Mouse (Mus musculus) lung, adult 2 months (tissue): ENCODE measurements around the gene Fam81b. TPM values are rescaled to one million over a fixed set of nuclear protein-coding genes. Genes with fewer than 3 reads are reported as not detected.

Source experiments
- DNase-seq: peaks from one replicate; pipeline ENCODE4 v3.0.0; 2022
- H3K4me1 ChIP-seq: fragments of 200-500 bp; 2 replicates; pipeline ENCODE4 v1.6.1; 2011; ENCODE audit warnings: low read length; ENCODE audit not compliant: control insufficient read depth, insufficient read depth
- H3K4me3 ChIP-seq: fragments of 200-500 bp; replicated peaks from 2 replicates; pipeline ENCODE3; 2011; ENCODE audit warnings: low read depth, mild to moderate bottlenecking, control low read depth, low read length; ENCODE audit errors: extremely low read depth
- CTCF ChIP-seq: fragments of 200-500 bp; IDR thresholded peaks from 2 replicates; pipeline ENCODE4 v1.5.1; 2011; ENCODE audit warnings: mild to moderate bottlenecking, low read length, control low read depth; ENCODE audit not compliant: insufficient read depth
- POLR2A ChIP-seq: fragments of 200-500 bp; IDR thresholded peaks from 2 replicates; pipeline ENCODE4 v1.6.1; 2011; ENCODE audit warnings: low read depth, mild to moderate bottlenecking, control low read depth, low read length, borderline replicate concordance; ENCODE audit errors: extremely low read depth
- WGBS: fragments of 180-500 bp; shearing (Covaris S2); methylation state at CpG from one replicate; pipeline ENCODE4 v1.1.7; 2018; 5-methylcytosine and 5-hydroxymethylcytosine counted together
- polyA plus RNA-seq: library from polyadenylated mRNA; depleted of rRNA; stranded (reverse); fragments of >200 nt; gene quantifications from 2 replicates; pipeline ENCODE4 v1.2.3, GENCODE M21; 2012; rRNA removed

Fam81b gene
- polyA plus RNA-seq, 1 experiment = 0.93 TPM

DNA sequence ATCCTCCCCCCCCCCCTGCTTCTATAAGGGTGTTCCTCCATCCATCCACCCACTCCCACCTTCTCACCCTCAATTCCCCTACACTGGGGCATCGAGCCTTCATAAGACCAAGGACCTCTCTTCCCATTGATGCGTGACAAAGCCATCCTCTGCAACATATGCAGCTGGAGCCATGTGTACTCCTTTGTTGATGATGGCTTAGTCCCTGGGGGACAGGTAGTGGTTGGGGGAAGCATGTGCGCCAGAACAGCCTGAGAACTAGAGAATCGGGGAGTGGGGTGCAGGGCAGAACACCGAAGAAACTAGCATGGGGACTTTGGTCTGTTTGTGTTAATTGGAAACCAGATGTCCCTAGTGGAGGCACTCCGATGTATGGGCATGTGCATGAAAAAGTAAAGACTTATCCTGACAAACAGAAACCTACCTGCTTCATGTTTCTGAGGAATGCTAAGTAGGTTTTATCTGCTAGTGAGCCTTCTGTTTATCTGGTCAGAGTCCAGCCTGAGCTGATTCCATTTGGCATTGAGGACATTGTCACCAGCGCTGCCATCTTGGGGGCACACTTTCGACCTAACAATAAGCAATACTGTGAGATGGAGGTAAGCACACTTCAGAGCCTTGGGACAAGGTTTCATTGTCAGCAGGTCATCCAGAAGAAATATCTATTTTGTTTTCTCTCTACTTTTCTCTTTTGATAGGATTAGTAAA, 109.3 kb downstream of the Fam81b start:
- 96% methylated on average over 8 of the region's 8 CpGs for WGBS
- no peaks in the 10 kb centered on the region for H3K4me1 ChIP-seq
- TF ChIP-seq POLR2A (no peak), CTCF (no peak)
- no peak for DNase-seq
- no peak overlapping the region for H3K4me3 ChIP-seq

DNA sequence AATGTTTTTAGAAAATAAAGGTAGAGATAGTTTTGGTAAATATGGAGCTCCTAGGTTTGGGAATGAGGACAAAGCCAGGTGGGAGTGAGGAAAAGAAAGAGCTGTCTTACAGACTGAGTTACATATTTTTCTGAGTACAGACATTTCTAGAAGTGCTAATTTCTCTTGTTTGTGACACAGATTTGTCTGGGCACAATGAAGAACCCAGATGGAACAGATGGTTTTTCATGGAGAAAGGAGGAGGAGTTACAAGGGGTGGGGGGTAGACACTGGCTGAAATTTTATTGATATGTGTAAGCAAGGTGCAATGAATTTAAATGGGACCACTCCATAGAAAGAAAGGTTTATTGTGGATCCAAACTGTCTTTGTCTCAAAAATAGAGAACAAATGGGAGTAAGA, 109.9 kb downstream of the Fam81b start:
- TF ChIP-seq CTCF = no peak
- no peak for TF ChIP-seq POLR2A
- DNase-seq = no peak
- no peaks in the 10 kb centered on the region for H3K4me1 ChIP-seq
- no peak overlapping the region for H3K4me3 ChIP-seq

DNA sequence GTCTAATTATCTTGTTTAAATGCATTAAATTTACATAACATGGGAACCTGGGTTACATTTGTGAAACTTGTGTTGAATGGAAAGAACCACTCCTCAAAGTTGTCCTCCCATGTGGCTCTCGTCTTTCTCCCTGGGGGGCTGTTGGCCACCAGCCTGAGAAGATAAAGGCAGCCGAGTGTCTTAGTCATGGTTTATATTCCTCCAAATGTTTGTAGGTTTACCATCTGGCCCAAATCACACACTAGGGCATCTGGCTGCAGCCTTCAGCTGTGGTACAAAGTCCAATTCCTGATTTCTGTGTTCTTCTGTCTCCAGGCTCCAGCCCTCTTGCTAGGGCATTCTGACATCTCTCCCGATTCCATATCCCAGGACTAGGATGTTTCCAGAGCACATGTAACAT, 114.6 kb downstream of the Fam81b start:
- WGBS = 86% methylated on average over 3 of the region's 3 CpGs
- no peak for DNase-seq
- H3K4me1 ChIP-seq = no peaks in the 10 kb centered on the region
- TF ChIP-seq CTCF (no peak), POLR2A (no peak)
- H3K4me3 ChIP-seq = no peak overlapping the region

DNA sequence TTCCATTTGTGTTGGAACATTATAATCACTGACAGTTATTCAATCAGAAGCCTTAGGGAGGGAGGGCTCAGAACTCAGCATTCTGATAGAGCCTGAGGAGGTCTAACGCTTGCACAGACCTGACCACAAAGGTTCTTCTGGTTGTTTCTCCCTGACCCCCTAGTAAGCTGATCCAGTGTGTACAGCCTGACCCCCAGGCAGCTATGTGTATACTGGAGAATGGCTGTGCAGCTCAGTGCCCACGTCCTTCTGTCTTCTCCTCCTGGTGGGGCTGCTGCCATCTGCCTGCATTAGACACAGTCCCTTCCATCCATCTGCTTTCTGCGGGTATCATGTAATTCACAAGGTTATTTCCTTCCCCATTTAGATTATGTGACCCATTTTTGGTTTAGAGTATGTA, 115.7 kb downstream of the Fam81b start:
- TF ChIP-seq POLR2A = no peak
- no peak for TF ChIP-seq CTCF
- Histone ChIP-seq H3K4me3 (no peak overlapping the region), H3K4me1 (no peaks in the 10 kb centered on the region)
- 86% methylated on average over 3 of the region's 3 CpGs for WGBS
- no peak for DNase-seq

DNA sequence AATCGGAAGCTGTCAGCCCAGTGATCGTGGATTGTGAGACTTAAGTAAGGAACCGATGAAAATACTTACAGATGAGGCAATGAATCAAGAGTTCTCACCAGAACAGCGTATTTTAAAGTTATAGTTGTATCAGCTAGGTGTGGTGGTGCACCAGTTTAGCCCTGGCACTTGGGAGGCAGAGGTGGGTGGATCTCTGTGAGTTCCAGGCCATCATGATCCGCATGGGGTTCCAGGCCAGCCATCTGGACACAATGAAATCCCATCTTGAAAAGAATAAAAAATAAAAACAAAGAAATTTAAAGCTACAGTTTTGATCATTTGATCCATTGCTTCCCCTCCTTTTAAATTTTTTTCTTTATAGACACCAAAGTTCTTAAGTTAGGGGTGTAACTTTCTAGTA, 117.2 kb downstream of the Fam81b start:
- no peaks in the 10 kb centered on the region for H3K4me1 ChIP-seq
- DNase-seq = no peak
- H3K4me3 ChIP-seq = no peak overlapping the region
- TF ChIP-seq CTCF = no peak
- no peak for TF ChIP-seq POLR2A
- WGBS = 95% methylated on average over 5 of the region's 5 CpGs

DNA sequence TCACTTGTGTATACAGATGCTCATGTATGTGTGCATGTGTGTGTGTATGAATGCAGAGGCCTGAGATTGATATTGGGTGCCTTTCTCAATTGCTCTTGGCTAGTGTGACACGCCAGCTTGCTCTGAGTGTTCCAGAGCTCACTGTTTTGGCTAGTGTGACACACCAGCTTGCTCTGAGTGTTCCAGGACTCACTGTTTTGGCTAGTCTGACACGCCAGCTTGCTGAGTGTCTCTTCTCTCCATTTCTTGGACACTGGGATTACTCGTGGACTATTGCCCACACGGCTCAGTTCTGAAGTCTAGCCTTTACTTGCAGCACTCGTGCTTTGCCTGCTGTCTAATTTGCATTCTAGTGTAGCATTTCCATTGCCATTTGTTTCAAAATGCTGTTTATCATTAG, 126.2 kb downstream of the Fam81b start:
- DNase-seq = no peak
- H3K4me3 ChIP-seq = no peak overlapping the region
- H3K4me1 ChIP-seq = no peaks in the 10 kb centered on the region
- WGBS = 92% methylated on average over 5 of the region's 5 CpGs
- TF ChIP-seq CTCF (no peak), POLR2A (no peak)

DNA sequence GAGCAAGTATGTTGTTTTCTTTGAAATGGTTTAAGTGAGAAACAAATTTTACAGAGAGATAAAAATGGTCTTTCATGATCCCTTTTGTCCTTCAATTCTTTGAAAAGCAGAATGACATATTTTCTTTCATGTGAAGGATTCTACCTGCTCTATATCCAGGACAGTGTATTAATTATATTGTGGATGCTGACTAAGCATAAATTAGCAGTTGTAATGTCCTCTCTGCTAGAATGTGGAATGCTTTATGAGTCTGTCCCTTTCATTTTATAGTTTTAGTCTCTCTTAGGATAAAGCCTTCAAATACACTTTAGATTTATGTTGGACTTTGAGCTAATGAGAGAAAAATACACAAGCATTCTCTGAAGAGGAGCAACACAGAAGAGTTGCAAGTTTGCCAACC, 130.6 kb downstream of the Fam81b start:
- H3K4me3 ChIP-seq = no peak overlapping the region
- TF ChIP-seq CTCF (no peak), POLR2A (no peak)
- DNase-seq = no peak

DNA sequence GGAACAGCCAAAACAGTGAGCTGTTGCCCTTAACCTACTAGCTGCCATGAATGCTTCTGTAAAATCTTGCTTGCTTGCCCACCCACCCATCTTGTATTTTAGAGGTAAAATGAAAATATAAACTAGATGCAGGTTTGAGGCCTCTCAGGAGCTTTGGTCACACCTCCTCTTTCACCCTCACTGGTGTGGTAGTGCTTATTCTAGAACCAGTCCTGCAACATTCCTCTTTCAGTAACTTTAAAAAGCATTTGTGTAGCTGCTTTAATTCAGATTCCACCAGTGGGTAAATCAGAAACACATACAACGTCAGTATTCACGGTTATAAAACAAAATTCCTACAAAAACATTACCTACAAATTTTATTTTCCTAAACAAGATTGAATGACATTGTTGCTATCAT, 144.3 kb downstream of the Fam81b start:
- H3K4me1 ChIP-seq = no peaks in the 10 kb centered on the region
- no peak for TF ChIP-seq CTCF
- DNase-seq = no peak
- 83% methylated on average over 2 of the region's 2 CpGs for WGBS
- H3K4me3 ChIP-seq = no peak overlapping the region

More for the DNA sequence above, 130.6 kb downstream of the Fam81b start:
- no peaks in the 10 kb centered on the region for H3K4me1 ChIP-seq

DNA sequence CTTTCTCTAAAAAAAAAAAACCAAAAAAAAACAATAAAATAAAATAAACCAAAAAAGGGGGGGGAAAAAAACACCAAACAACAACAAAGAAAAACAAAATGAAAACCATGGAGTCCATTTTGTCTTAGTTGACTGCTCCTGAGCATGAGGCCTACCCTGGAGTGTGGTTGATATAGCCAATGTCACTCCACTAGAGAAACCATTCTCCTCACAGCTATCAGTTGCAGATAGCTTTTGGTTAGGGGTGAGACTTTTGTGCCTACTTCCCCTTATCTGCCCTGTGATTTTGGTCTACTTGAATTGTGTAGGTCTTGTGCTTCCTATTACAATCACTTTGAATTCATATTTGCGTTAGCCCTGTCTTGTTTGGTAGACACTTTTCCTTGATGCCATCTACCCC, 147.4 kb downstream of the Fam81b start:
- 98% methylated on average over 1 of the region's 1 CpGs for WGBS
- H3K4me1 ChIP-seq = no peaks in the 10 kb centered on the region
- TF ChIP-seq CTCF = no peak
- TF ChIP-seq POLR2A = no peak
- DNase-seq = no peak
- H3K4me3 ChIP-seq = no peak overlapping the region

DNA sequence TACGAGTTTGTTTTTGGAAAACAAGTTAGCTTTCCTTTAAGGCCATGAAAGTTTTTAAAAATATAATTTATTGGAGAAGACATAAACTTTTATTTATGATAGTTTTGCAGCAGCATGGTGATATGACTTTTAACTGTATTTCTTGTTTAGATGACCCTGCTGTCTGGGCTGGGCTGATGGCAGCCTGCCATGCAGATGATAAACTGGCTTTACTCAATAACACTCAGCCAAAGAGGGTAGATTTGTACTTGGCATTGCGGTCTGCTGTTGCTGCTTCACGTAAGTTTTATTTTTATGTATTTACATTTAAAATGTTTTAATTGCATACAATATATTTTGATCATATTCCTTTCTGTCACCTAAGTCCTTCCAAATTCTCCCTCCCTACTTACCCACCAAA, 147.8 kb downstream of the Fam81b start:
- TF ChIP-seq CTCF (no peak), POLR2A (no peak)
- DNase-seq = no peak
- 69% methylated on average over 3 of the region's 3 CpGs for WGBS
- Histone ChIP-seq H3K4me1 (no peaks in the 10 kb centered on the region), H3K4me3 (no peak overlapping the region)

Other genes starting within 250 kb of the Fam81b start
- gene Gpr150, start 248.1 kb downstream of the Fam81b start, polyA plus RNA-seq = not detected in 2 replicates
- gene Arsk, start 206.4 kb downstream of the Fam81b start, polyA plus RNA-seq = 4.3 and 4.8 TPM in 2 replicates
- 5.1 and 8.4 TPM in 2 replicates for gene Ttc37, start 206.3 kb downstream of the Fam81b start, polyA plus RNA-seq
- 1.7 and 3.0 TPM in 2 replicates for gene Mctp1, start 79.5 kb upstream of the Fam81b start, polyA plus RNA-seq